Mouse (Mus musculus) G1E-ER4 (cell line): ENCODE results near the gene Rpl27. TPM values are rescaled to one million over a fixed set of nuclear protein-coding genes. Genes with fewer than 3 reads are reported as not detected.
A peak's percentile ranks its signal among the peaks of the same experiment; 100 is the strongest.

Experiments
- GATA1 ChIP-seq: IDR thresholded peaks from one replicate; pipeline ENCODE4 v1.8.0; 2012; ENCODE audit warnings: low read length, inconsistent platforms
- polyA plus RNA-seq: library from polyadenylated mRNA; stranded (reverse); fragments of >175 nt; gene quantifications from 2 replicates; pipeline ENCODE4 v1.2.3, GENCODE M21; 2012

The Rpl27 gene
- polyA plus RNA-seq, 1 experiment = 482 TPM

- no peak for TF ChIP-seq GATA1
Measured at GRCm38 (mm10) chr11:101442760-101443159, 662 bp downstream of the Rpl27 start.

GRCm38 (mm10) chr11:101446319-101446718, 4.2 kb downstream of the Rpl27 start:
- no peak for TF ChIP-seq GATA1

GRCm38 (mm10) chr11:101447786-101448185, 5.7 kb downstream of the Rpl27 start:
- TF ChIP-seq GATA1 = no peak

GRCm38 (mm10) chr11:101448274-101448746, 6.2 kb downstream of the Rpl27 start, which contains the start of gene Ifi35:
Gene Ifi35 (plus strand): TSS chr11:101448407.
- TF ChIP-seq GATA1 = no peak

GRCm38 (mm10) chr11:101448899-101449298, 6.8 kb downstream of the Rpl27 start:
- TF ChIP-seq GATA1 = no peak

GRCm38 (mm10) chr11:101450394-101450793, 8.3 kb downstream of the Rpl27 start:
- no peak for TF ChIP-seq GATA1

GRCm38 (mm10) chr11:101451536-101451935, 9.4 kb downstream of the Rpl27 start:
- TF ChIP-seq GATA1 = no peak

GRCm38 (mm10) chr11:101452093-101452774, 10.1 kb downstream of the Rpl27 start:
- no peak for TF ChIP-seq GATA1

- TF ChIP-seq GATA1 = no peak
Measured at GRCm38 (mm10) chr11:101454702-101455101, 12.6 kb downstream of the Rpl27 start.

- no peak for TF ChIP-seq GATA1
Measured at GRCm38 (mm10) chr11:101455627-101456026, 13.5 kb downstream of the Rpl27 start.

- no peak for TF ChIP-seq GATA1
Measured at GRCm38 (mm10) chr11:101457631-101458030, 15.5 kb downstream of the Rpl27 start.

- no peak for TF ChIP-seq GATA1
Measured at GRCm38 (mm10) chr11:101458217-101458616, 16.1 kb downstream of the Rpl27 start.

- TF ChIP-seq GATA1 = no peak
Measured at GRCm38 (mm10) chr11:101459716-101460115, 17.6 kb downstream of the Rpl27 start.

GRCm38 (mm10) chr11:101460321-101460720, 18.2 kb downstream of the Rpl27 start:
- TF ChIP-seq GATA1 = no peak

- no peak for TF ChIP-seq GATA1
Measured at GRCm38 (mm10) chr11:101462141-101462540, 20.0 kb downstream of the Rpl27 start.

- peak; percentile 4 for TF ChIP-seq GATA1
Measured at GRCm38 (mm10) chr11:101462583-101463440, 20.7 kb downstream of the Rpl27 start.
